Mouse (Mus musculus) lung, embryonic 14.5 days (tissue): ENCODE data around the gene Rnasel. TPM values are rescaled to one million over a fixed set of nuclear protein-coding genes. Genes with fewer than 3 reads are reported as not detected.

Source experiments
- ATAC-seq: fragments of 200-750 bp; cut with Nextera tagmentation; 2 replicates; pipeline ENCODE4 v1.8.0; 2017; ENCODE audit warnings: mild to moderate bottlenecking, moderate TSS enrichment, moderate library complexity; ENCODE audit not compliant: insufficient read depth
- DNase-seq: peaks from one replicate; pipeline ENCODE4 v3.0.0-alpha.2; 2015
- H3K27ac ChIP-seq: fragments of 300-500 bp; sonication (generic); 2 replicates; pipeline ENCODE4 v1.5.1; 2014; ENCODE audit warnings: low read depth, mild to moderate bottlenecking, moderate library complexity
- H3K27me3 ChIP-seq: fragments of 300-500 bp; sonication (generic); 2 replicates; pipeline ENCODE4 v1.6.1; 2014; ENCODE audit warnings: low read length, control low read depth; ENCODE audit not compliant: insufficient read depth
- H3K36me3 ChIP-seq: fragments of 300-500 bp; sonication (generic); 2 replicates; pipeline ENCODE4 v1.6.1; 2014; ENCODE audit warnings: control low read depth; ENCODE audit not compliant: insufficient read depth
- H3K4me1 ChIP-seq: fragments of 300-500 bp; sonication (generic); 2 replicates; pipeline ENCODE4 v1.6.1; 2014; ENCODE audit warnings: antibody characterized with exemption, control low read depth; ENCODE audit not compliant: insufficient read depth
- H3K4me2 ChIP-seq: fragments of 300-500 bp; sonication (generic); 2 replicates; pipeline ENCODE4 v1.6.1; 2014; ENCODE audit warnings: mild to moderate bottlenecking
- H3K4me3 ChIP-seq: fragments of 300-500 bp; sonication (generic); 2 replicates; pipeline ENCODE4 v1.5.1; 2014; ENCODE audit warnings: low read depth, low read length
- H3K9ac ChIP-seq: fragments of 300-500 bp; sonication (generic); 2 replicates; pipeline ENCODE4 v1.6.1; 2014
- H3K9me3 ChIP-seq: fragments of 300-500 bp; sonication (generic); 2 replicates; pipeline ENCODE4 v1.6.1; 2016; ENCODE audit warnings: low read depth, low read length, control low read depth
- CTCF ChIP-seq: IDR thresholded peaks from 2 replicates; pipeline ENCODE4 v1.5.1; 2016; ENCODE audit warnings: antibody characterized with exemption, low read depth
- WGBS: fragments of 180-500 bp; shearing (Covaris S2); extraction: QIAGEN DNeasy Blood & Tissue Kit; methylation state at CpG from one replicate; pipeline ENCODE4 v1.1.7; 2014; 5-methylcytosine and 5-hydroxymethylcytosine counted together
- polyA plus RNA-seq: library from polyadenylated mRNA; unstranded; fragments of >200 nt; fragmentation: Nextera tagmentation; extraction: Ambion mirVana; gene quantifications from 2 replicates; pipeline ENCODE4 v1.2.1, GENCODE M21; 2014

Rnasel gene
- polyA plus RNA-seq, 1 experiment from 2014 or later = 6.8 TPM

GRCm38 (mm10) chr1:153769998-153770775 lies 21.0 kb downstream of the Rnasel start:
- no peak for ATAC-seq
- 49% methylated on average over 10 of the region's 10 CpGs for WGBS
- TF ChIP-seq CTCF = no peak

GRCm38 (mm10) chr1:153770776-153771167 lies 21.5 kb downstream of the Rnasel start:
- H3K4me1 ChIP-seq = no peaks in the 10 kb centered on the region
- no peak overlapping the region for H3K27ac ChIP-seq
- H3K4me3 ChIP-seq = no peak overlapping the region
- H3K27me3 ChIP-seq = no peaks in the 10 kb centered on the region
- ATAC-seq (no peak), DNase-seq (no peak)
- H3K9me3 ChIP-seq = no peaks in the 10 kb centered on the region
- no peak overlapping the region for H3K4me2 ChIP-seq
- no peak for TF ChIP-seq CTCF
- no peak overlapping the region for H3K9ac ChIP-seq
- H3K36me3 ChIP-seq = no peaks in the 10 kb centered on the region
- 76% methylated on average over 1 of the region's 1 CpGs for WGBS

More at GRCm38 (mm10) chr1:153769998-153770775, 21.0 kb downstream of the Rnasel start:
- Histone ChIP-seq H3K4me3 (no peak overlapping the region), H3K27ac (no peak overlapping the region), H3K36me3 (no peaks in the 10 kb centered on the region), H3K27me3 (no peaks in the 10 kb centered on the region), H3K4me2 (no peak overlapping the region), H3K4me1 (no peaks in the 10 kb centered on the region), H3K9ac (no peak overlapping the region), H3K9me3 (no peaks in the 10 kb centered on the region)
- DNase-seq = no peak

DNA sequence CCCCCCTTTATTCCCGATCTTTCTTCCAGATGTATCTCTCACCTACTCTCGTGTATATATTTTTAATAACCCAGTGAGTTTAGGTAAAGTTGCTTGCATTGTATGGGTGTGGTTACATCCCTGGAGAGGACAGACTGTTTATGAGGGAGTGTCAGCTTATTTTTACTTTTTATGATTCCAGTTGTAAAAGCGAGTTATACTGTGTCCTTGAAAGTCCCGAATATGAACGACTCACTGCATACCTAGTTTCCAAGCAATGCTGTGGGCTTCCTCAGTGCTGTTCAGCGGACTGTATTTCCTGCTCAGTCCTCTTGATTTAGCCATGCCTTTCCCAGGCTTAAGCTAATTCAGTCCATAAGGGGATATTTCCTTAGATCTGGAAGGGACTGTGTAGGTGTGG lies 25.9 kb downstream of the Rnasel start:
- H3K27ac ChIP-seq = no peak overlapping the region
- H3K9ac ChIP-seq = no peak overlapping the region
- ATAC-seq (no peak), DNase-seq (no peak)
- 80% methylated on average over 6 of the region's 6 CpGs for WGBS
- no peak overlapping the region for H3K4me2 ChIP-seq
- no peaks in the 10 kb centered on the region for H3K9me3 ChIP-seq
- H3K4me3 ChIP-seq = no peak overlapping the region
- no peaks in the 10 kb centered on the region for H3K4me1 ChIP-seq
- H3K36me3 ChIP-seq = no peaks in the 10 kb centered on the region
- TF ChIP-seq CTCF = no peak
- no peaks in the 10 kb centered on the region for H3K27me3 ChIP-seq

DNA sequence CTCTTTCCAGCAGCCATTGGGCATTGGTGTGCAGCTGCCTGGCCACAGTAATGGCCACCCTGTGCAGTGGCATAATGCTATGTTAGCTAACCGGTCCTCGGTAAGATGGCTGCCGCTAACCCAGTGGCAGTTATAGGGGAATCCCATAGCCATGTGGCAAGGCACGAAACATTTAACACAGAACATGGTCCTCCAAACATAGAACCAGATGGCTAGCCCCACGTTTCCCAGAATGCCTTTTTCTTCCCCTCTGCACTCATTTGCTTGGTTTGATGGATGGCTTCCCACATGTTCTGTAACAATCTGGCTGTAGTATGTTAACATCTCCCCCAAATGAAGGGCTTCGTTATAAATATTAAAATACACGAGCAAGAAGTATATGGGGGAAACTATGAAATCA lies 27.0 kb downstream of the Rnasel start:
- H3K27me3 ChIP-seq = no peaks in the 10 kb centered on the region
- no peaks in the 10 kb centered on the region for H3K4me1 ChIP-seq
- no peak overlapping the region for H3K27ac ChIP-seq
- H3K36me3 ChIP-seq = no peaks in the 10 kb centered on the region
- WGBS = 85% methylated on average over 7 of the region's 7 CpGs
- DNase-seq = no peak
- no peak overlapping the region for H3K4me3 ChIP-seq
- no peak for ATAC-seq
- no peaks in the 10 kb centered on the region for H3K9me3 ChIP-seq
- no peak overlapping the region for H3K4me2 ChIP-seq
- no peak for TF ChIP-seq CTCF
- H3K9ac ChIP-seq = no peak overlapping the region

- no peak overlapping the region for H3K4me2 ChIP-seq
- no peak overlapping the region for H3K4me3 ChIP-seq
- DNase-seq = no peak
- TF ChIP-seq CTCF = no peak
- H3K36me3 ChIP-seq = no peaks in the 10 kb centered on the region
- H3K27me3 ChIP-seq = no peaks in the 10 kb centered on the region
- no peaks in the 10 kb centered on the region for H3K4me1 ChIP-seq
- ATAC-seq = no peak
- H3K9ac ChIP-seq = no peak overlapping the region
- WGBS = 84% methylated on average over 10 of the region's 10 CpGs
- no peak overlapping the region for H3K27ac ChIP-seq
- H3K9me3 ChIP-seq = no peaks in the 10 kb centered on the region
Observed at GRCm38 (mm10) chr1:153778205-153778604, 29.0 kb downstream of the Rnasel start.

DNA sequence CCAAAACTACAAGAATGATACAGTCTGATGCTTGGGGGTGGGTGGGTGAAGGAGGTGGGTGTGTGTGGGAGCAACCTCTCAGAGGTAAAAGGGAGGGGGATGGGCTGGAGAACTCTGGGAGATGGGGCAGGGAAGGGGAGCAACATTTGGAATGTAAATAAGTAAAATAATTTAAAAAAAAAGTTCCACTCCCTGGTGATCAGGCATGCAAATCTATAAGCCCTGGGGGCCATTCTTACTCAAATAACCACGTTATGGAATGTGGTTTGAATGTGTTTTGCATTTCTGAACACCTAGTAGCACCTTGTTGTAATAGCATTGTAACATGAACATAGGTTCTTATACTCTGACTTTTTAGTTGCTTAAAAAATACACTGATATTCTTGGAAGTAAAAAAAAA lies 34.1 kb downstream of the Rnasel start:
- Histone ChIP-seq H3K9me3 (no peaks in the 10 kb centered on the region), H3K4me1 (no peaks in the 10 kb centered on the region), H3K27me3 (no peaks in the 10 kb centered on the region), H3K27ac (no peak overlapping the region), H3K4me2 (no peak overlapping the region), H3K4me3 (no peak overlapping the region), H3K36me3 (no peaks in the 10 kb centered on the region), H3K9ac (no peak overlapping the region)
- no peak for TF ChIP-seq CTCF
- 50% methylated on average over 1 of the region's 1 CpGs for WGBS
- DNase-seq (no peak), ATAC-seq (no peak)

DNA sequence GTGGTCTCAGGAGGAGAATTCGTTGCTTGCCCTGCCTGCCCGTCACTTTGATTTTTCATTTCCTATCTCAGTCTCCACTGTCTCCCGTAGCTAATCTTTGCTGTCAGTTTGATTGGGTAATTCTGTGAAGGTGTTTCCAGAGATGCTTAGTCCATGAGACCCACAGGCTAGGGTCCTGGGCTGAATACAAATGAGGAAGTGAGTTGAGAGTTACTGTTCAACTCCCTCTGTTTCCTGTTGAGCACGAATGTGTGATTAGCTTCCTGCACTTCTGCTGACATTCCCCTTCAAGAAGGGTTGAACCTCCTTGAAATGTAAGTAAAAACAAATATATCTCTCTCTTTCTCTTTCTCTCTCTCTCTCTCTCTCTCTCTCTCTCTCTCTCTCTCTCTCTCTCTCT lies 36.4 kb downstream of the Rnasel start:
- Histone ChIP-seq H3K4me3 (no peak overlapping the region), H3K9ac (no peak overlapping the region), H3K27ac (no peak overlapping the region), H3K4me1 (no peaks in the 10 kb centered on the region), H3K36me3 (no peaks in the 10 kb centered on the region), H3K9me3 (no peaks in the 10 kb centered on the region), H3K27me3 (no peaks in the 10 kb centered on the region), H3K4me2 (no peak overlapping the region)
- no peak for ATAC-seq
- no peak for DNase-seq
- 46% methylated on average over 4 of the region's 4 CpGs for WGBS
- TF ChIP-seq CTCF = no peak
